Mouse (Mus musculus) megakaryocyte, embryonic 14.5 days (primary cell): Measurements from ENCODE around the gene Slc44a3.

Experiments
- FLI1 ChIP-seq: IDR thresholded peaks from 2 replicates; pipeline ENCODE4 v1.6.1; 2012; ENCODE audit warnings: low read length, inconsistent platforms, mixed read lengths
- GATA1 ChIP-seq: IDR thresholded peaks from 3 replicates; pipeline ENCODE4 v1.6.1; 2012; ENCODE audit warnings: mixed read lengths, low read length, inconsistent platforms, borderline replicate concordance

- TF ChIP-seq GATA1 (no peak), FLI1 (no peak)
Measured at GRCm38 (mm10) chr3:121571491-121571890, 39.3 kb upstream of the Slc44a3 start.
